ENCODE assay signal across 10 mouse cellular contexts in the genomic region with DNA sequence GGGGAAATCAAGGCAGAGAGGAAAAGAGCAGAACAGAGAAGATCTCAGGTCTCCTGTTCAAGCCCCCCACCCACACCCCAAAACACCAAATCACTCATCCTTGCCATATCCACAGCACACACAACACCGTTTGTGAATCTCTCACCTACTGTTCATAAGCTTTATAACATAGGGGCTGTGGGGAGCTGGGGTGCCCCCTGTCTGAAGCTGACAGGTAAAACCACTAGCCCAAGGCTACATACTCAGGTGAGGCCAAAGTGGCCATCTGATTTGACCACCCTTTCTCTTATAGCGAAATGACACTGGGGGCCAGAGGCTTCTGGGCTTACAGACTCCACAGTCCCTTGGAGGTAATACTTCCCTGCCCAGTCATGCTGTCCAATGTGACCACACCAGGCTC. TPM values are rescaled to one million over a fixed set of nuclear protein-coding genes. Genes with fewer than 3 reads are reported as not detected.
DNase-seq lines count a peak whose midpoint lies in the region; ATAC-seq and TF ChIP-seq lines count a peak whose summit lies in the region.
"Had no signal": no experiment of that assay in that cellular context is flagged by ENCODE, and none has a peak within 500 bp of the region (broad histone marks: within the 10 kb centered on the region; RNA-seq: fewer than 3 reads in every experiment).

No protein-coding gene starts in this region.

- H3K36me3 ChIP-seq in embryonic facial prominence, embryonic 12.5 days: no peaks in the 10 kb centered on the region
- H3K36me3 ChIP-seq in embryonic facial prominence, embryonic 10.5 days (replicated peaks): no peaks in the 10 kb centered on the region
- H3K36me3 ChIP-seq in kidney, postnatal 0 days (ENCODE audit: insufficient read depth, low read length): no peaks in the 10 kb centered on the region
- H3K36me3 ChIP-seq in kidney, embryonic 14.5 days (ENCODE audit: control insufficient read depth, insufficient read depth, low read length): no peaks in the 10 kb centered on the region
- no peaks in the 10 kb centered on the region for H3K36me3 ChIP-seq in E14TG2a.4 (ENCODE audit: insufficient read depth, low read length)
- no peaks in the 10 kb centered on the region for H3K36me3 ChIP-seq in liver, embryonic 11.5 days (ENCODE audit: control insufficient read depth, insufficient read depth, low read length)
- H3K36me3 ChIP-seq in forebrain, embryonic 15.5 days: no peaks in the 10 kb centered on the region
- H3K36me3 ChIP-seq: forebrain, embryonic 12.5 days had no signal

- H3K4me1 ChIP-seq in embryonic facial prominence, embryonic 12.5 days: peaks cover 20% of the 10 kb centered on the region
- H3K4me1 ChIP-seq in embryonic facial prominence, embryonic 10.5 days: peaks cover 36% of the 10 kb centered on the region
- H3K4me1 ChIP-seq in kidney, postnatal 0 days (replicated peaks; ENCODE audit: insufficient read depth, low read length): peaks cover 1% of the 10 kb centered on the region; the same call in 1 of the 2 replicates
- peaks cover 2% of the 10 kb centered on the region; the same call in 1 of the 2 replicates for H3K4me1 ChIP-seq in kidney, embryonic 14.5 days (ENCODE audit: control insufficient read depth, insufficient read depth, low read length)
- peaks cover 91% of the 10 kb centered on the region for H3K4me1 ChIP-seq in E14TG2a.4 (replicated peaks; ENCODE audit: low read depth, low read length)
- H3K4me1 ChIP-seq in liver, embryonic 11.5 days (replicated peaks; ENCODE audit: control insufficient read depth, insufficient read depth, low read length): peaks cover 52% of the 10 kb centered on the region
- peaks cover 18% of the 10 kb centered on the region for H3K4me1 ChIP-seq in forebrain, embryonic 15.5 days

- H3K27me3 ChIP-seq in embryonic facial prominence, embryonic 12.5 days: peaks cover 49% of the 10 kb centered on the region
- peaks cover 74% of the 10 kb centered on the region for H3K27me3 ChIP-seq in embryonic facial prominence, embryonic 10.5 days (replicated peaks; ENCODE audit: low read depth, poor library complexity, severe bottlenecking)
- no peaks in the 10 kb centered on the region for H3K27me3 ChIP-seq in kidney, postnatal 0 days (ENCODE audit: insufficient read depth, low read length)
- H3K27me3 ChIP-seq in kidney, embryonic 14.5 days (ENCODE audit: control insufficient read depth, insufficient read depth, low read length): peaks cover 17% of the 10 kb centered on the region
- H3K27me3 ChIP-seq in E14TG2a.4 (ENCODE audit: insufficient read depth, low read length): peaks cover 59% of the 10 kb centered on the region
- H3K27me3 ChIP-seq in liver, embryonic 11.5 days (replicated peaks; ENCODE audit: control insufficient read depth, insufficient read depth, low read length): peaks cover 14% of the 10 kb centered on the region
- H3K27me3 ChIP-seq in forebrain, embryonic 15.5 days: peaks cover 26% of the 10 kb centered on the region

- no peak overlapping the region for H3K4me3 ChIP-seq in embryonic facial prominence, embryonic 12.5 days
- no peak overlapping the region; the same call in 1 of the 2 replicates for H3K4me3 ChIP-seq in embryonic facial prominence, embryonic 10.5 days
- H3K4me3 ChIP-seq in kidney, postnatal 0 days (replicated peaks; ENCODE audit: low read depth, low read length): no peak overlapping the region
- no peak overlapping the region for H3K4me3 ChIP-seq in kidney, embryonic 14.5 days (ENCODE audit: low read length)
- peak overlapping the region; percentile 87 for H3K4me3 ChIP-seq in E14TG2a.4 (replicated peaks; ENCODE audit: low read length)
- peak overlapping the region; percentile 63; the same call in 1 of the 2 replicates for H3K4me3 ChIP-seq in liver, embryonic 11.5 days (ENCODE audit: low read depth, low read length)
- H3K4me3 ChIP-seq in forebrain, embryonic 15.5 days: no peak overlapping the region

- H3K9ac ChIP-seq in embryonic facial prominence, embryonic 12.5 days: no peak overlapping the region
- no peak overlapping the region for H3K9ac ChIP-seq in kidney, postnatal 0 days (ENCODE audit: low read depth, low read length)
- no peak overlapping the region for H3K9ac ChIP-seq in kidney, embryonic 14.5 days (ENCODE audit: low read depth, low read length)
- peak overlapping the region; percentile 59; the same call in 1 of the 2 replicates for H3K9ac ChIP-seq in liver, embryonic 11.5 days (ENCODE audit: low read depth, low read length)
- H3K9ac ChIP-seq in forebrain, embryonic 15.5 days (replicated peaks): no peak overlapping the region
- H3K9ac ChIP-seq: forebrain, embryonic 12.5 days had no signal

- H3K27ac ChIP-seq in embryonic facial prominence, embryonic 12.5 days: no peak overlapping the region
- no peak overlapping the region for H3K27ac ChIP-seq in embryonic facial prominence, embryonic 10.5 days (replicated peaks)
- no peak overlapping the region for H3K27ac ChIP-seq in kidney, postnatal 0 days
- no peak overlapping the region for H3K27ac ChIP-seq in kidney, embryonic 14.5 days (ENCODE audit: low read depth, low read length)
- H3K27ac ChIP-seq in liver, embryonic 11.5 days (ENCODE audit: low read depth, low read length): no peak overlapping the region
- no peak overlapping the region for H3K27ac ChIP-seq in forebrain, embryonic 15.5 days (replicated peaks)
- H3K27ac ChIP-seq: forebrain, embryonic 12.5 days had no signal

- peak overlapping the region; percentile 98 for H3K4me2 ChIP-seq in embryonic facial prominence, embryonic 12.5 days (replicated peaks)
- 0 out of 2 replicates have a peak overlapping the region, but pooled peaks have one; percentile 90 for H3K4me2 ChIP-seq in kidney, postnatal 0 days (ENCODE audit: low read length)
- H3K4me2 ChIP-seq in kidney, embryonic 14.5 days (replicated peaks; ENCODE audit: low read depth, low read length): no peak overlapping the region; the same call in 1 of the 2 replicates
- peak overlapping the region; percentile 91 for H3K4me2 ChIP-seq in liver, embryonic 11.5 days
- no peak overlapping the region for H3K4me2 ChIP-seq in forebrain, embryonic 15.5 days (replicated peaks)

- 0 out of 2 replicates have a peak, but pooled peaks have one; percentile 13 for TF ChIP-seq CTCF in kidney, postnatal 0 days (IDR thresholded peaks at IDR 0.05; ENCODE audit: low read depth)
- no peak for TF ChIP-seq CTCF in E14TG2a.4 (conservative IDR thresholded peaks at IDR 0.05; ENCODE audit: low read length)

- DNase-seq in embryonic facial prominence, embryonic 10.5 days (ENCODE audit: low spot score): no peak
- no peak for DNase-seq in kidney, postnatal 0 days (ENCODE audit: low spot score)
- no peak for DNase-seq in liver, embryonic 11.5 days (ENCODE audit: low spot score)
- DNase-seq in frontal cortex, postnatal 25 days (ENCODE audit: low spot score in 2 of 2): no peak
- DNase-seq: cerebellum, adult 9-11 months had no signal

- 51% methylated on average over 2 of the region's 2 CpGs for WGBS in embryonic facial prominence, embryonic 12.5 days
- 58% methylated on average over 2 of the region's 2 CpGs for WGBS in embryonic facial prominence, embryonic 10.5 days
- WGBS in kidney, postnatal 0 days: 54% methylated on average over 2 of the region's 2 CpGs
- 55% methylated on average over 2 of the region's 2 CpGs for WGBS in kidney, embryonic 14.5 days
- WGBS in liver, embryonic 11.5 days: 54% methylated on average over 2 of the region's 2 CpGs
- 62% methylated on average over 2 of the region's 2 CpGs for WGBS in forebrain, embryonic 15.5 days

- H3K9me3 ChIP-seq in embryonic facial prominence, embryonic 12.5 days: no peaks in the 10 kb centered on the region
- no peaks in the 10 kb centered on the region for H3K9me3 ChIP-seq in embryonic facial prominence, embryonic 10.5 days
- H3K9me3 ChIP-seq in kidney, postnatal 0 days (replicated peaks; ENCODE audit: low read length): no peaks in the 10 kb centered on the region
- no peaks in the 10 kb centered on the region for H3K9me3 ChIP-seq in kidney, embryonic 14.5 days (ENCODE audit: control insufficient read depth, low read length)
- H3K9me3 ChIP-seq in E14TG2a.4 (ENCODE audit: low read length): no peaks in the 10 kb centered on the region
- no peaks in the 10 kb centered on the region for H3K9me3 ChIP-seq in liver, embryonic 11.5 days (ENCODE audit: control insufficient read depth, low read length)
- H3K9me3 ChIP-seq in forebrain, embryonic 15.5 days: no peaks in the 10 kb centered on the region
- H3K9me3 ChIP-seq: forebrain, embryonic 12.5 days had no signal

- no peak for ATAC-seq in embryonic facial prominence, embryonic 12.5 days (ENCODE audit: insufficient number of reproducible peaks, insufficient read depth, low FRiP score, low TSS enrichment)
- no peak for ATAC-seq in kidney, postnatal 0 days (replicated peaks; ENCODE audit: low FRiP score, low read depth)
- ATAC-seq in kidney, embryonic 14.5 days (ENCODE audit: low FRiP score, low TSS enrichment): no peak
- ATAC-seq in liver, embryonic 11.5 days (replicated peaks; ENCODE audit: low FRiP score): no peak
- no peak for ATAC-seq in forebrain, embryonic 15.5 days (replicated peaks)

RNA-seq across cellular contexts. Expression of gene Syne3, which starts 1.5 kb away (rescaled TPM):
- 0.64 and 0.79 TPM in 2 replicates for polyA plus RNA-seq in embryonic facial prominence, embryonic 12.5 days (2016; fragmentation: Nextera tagmentation; extraction: Ambion mirVana)
- polyA plus RNA-seq in embryonic facial prominence, embryonic 10.5 days (2016; fragmentation: Nextera tagmentation; extraction: Ambion mirVana): 0.24 and 0.26 TPM in 2 replicates
- polyA plus RNA-seq in kidney, postnatal 0 days (2015; fragmentation: Nextera tagmentation; extraction: Ambion mirVana): 1.0 and 1.3 TPM in 2 replicates
- 0.24 and 0.51 TPM in 2 replicates for polyA plus RNA-seq in kidney, embryonic 14.5 days (2014; fragmentation: Nextera tagmentation; extraction: Ambion mirVana)
- polyA plus RNA-seq in liver, embryonic 11.5 days (2014; fragmentation: Nextera tagmentation; extraction: Ambion mirVana): 1.4 and 1.8 TPM in 2 replicates
- polyA plus RNA-seq in forebrain, embryonic 15.5 days (2015; fragmentation: Nextera tagmentation; extraction: Ambion mirVana): 0.11 TPM in 1 of 2 replicates, not detected in the other

RNA-seq across cellular contexts. Expression of gene Glrx5, which starts 24.3 kb away (rescaled TPM):
- polyA plus RNA-seq in embryonic facial prominence, embryonic 12.5 days (2016; fragmentation: Nextera tagmentation; extraction: Ambion mirVana): 188 and 196 TPM in 2 replicates
- polyA plus RNA-seq in embryonic facial prominence, embryonic 10.5 days (2016; fragmentation: Nextera tagmentation; extraction: Ambion mirVana): 218 and 234 TPM in 2 replicates
- polyA plus RNA-seq in kidney, postnatal 0 days (2015; fragmentation: Nextera tagmentation; extraction: Ambion mirVana): 222 and 225 TPM in 2 replicates
- 161 and 195 TPM in 2 replicates for polyA plus RNA-seq in kidney, embryonic 14.5 days (2014; fragmentation: Nextera tagmentation; extraction: Ambion mirVana)
- polyA plus RNA-seq in liver, embryonic 11.5 days (2014; fragmentation: Nextera tagmentation; extraction: Ambion mirVana): 610 and 611 TPM in 2 replicates
- polyA plus RNA-seq in forebrain, embryonic 15.5 days (2015; fragmentation: Nextera tagmentation; extraction: Ambion mirVana): 145 and 149 TPM in 2 replicates

Comparison
In these comparisons a context has a peak if more than half of its experiments do, and no peak if none do; other contexts are left out.
1. H3K4me2 ChIP-seq: peak in embryonic facial prominence, embryonic 12.5 days (single experiment), kidney, postnatal 0 days (single experiment) and liver, embryonic 11.5 days (single experiment); none in kidney, embryonic 14.5 days (single experiment) and forebrain, embryonic 15.5 days (single experiment).
2. H3K4me3 ChIP-seq: peak in E14TG2a.4 (single experiment) and liver, embryonic 11.5 days (single experiment); none in embryonic facial prominence, embryonic 12.5 days (single experiment), embryonic facial prominence, embryonic 10.5 days (single experiment), kidney, postnatal 0 days (single experiment), kidney, embryonic 14.5 days (single experiment) and forebrain, embryonic 15.5 days (single experiment).